Mouse (Mus musculus): ENCODE measurements around the gene Krt33a. TPM values are rescaled to one million over a fixed set of nuclear protein-coding genes. Genes with fewer than 3 reads are reported as not detected.

Gene Krt33a
- total and polyA plus RNA-seq, 3 experiments: not detected

DNA sequence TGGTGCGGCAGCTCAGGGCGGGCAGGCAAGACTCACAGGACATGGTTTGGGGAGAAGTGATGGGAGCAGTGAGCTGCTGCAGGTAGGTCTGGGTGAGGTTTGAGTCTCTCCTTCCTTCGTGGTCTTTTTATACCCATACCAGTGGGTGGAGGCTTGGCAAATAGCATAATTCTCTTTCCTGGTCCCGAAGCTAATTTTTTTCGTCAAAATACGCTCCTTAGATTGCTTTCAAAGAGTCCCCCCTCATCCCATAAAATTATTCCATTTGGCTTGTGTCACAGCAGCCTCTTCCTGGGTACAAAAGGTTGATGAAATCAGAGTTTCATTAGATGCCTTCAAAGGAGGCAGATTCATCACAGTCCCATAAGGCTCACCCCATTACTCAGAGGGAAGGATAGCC, 25.4 kb upstream of the Krt33a start, which contains the start of gene Krt34:
Gene Krt34 (minus strand): TSS at position 101 of the 400 bp plus-strand sequence.
- Histone ChIP-seq H3K9me3 (replicated peaks) (peaks cover 44% of the 10 kb centered on the region), H3K36me3 (replicated peaks) (no peaks in the 10 kb centered on the region), H3K4me1 (ENCODE audit: insufficient read depth, low read depth, low read length) (no peaks in the 10 kb centered on the region), H3K4me3 (ENCODE audit: low read depth, low read length) (no peak within 1 kb of the TSS), H3K27me3 (ENCODE audit: insufficient read depth, low read length) (no peaks in the 10 kb centered on the region)
- ATAC-seq (ENCODE audit: extremely low read depth, insufficient number of reproducible peaks, low FRiP score, poor library complexity, severe bottlenecking): no peak
- TF ChIP-seq GATA2 (IDR thresholded peaks at IDR 0.05; ENCODE audit: borderline replicate concordance, low read depth, low read length) (no peak), GATA1 (IDR thresholded peaks at IDR 0.05; ENCODE audit: borderline replicate concordance, low read length) (no peak), CTCF (IDR thresholded peaks at IDR 0.05; ENCODE audit: low read depth, low read length) (no peak), TAL1 (conservative IDR thresholded peaks at IDR 0.05; ENCODE audit: low read depth, low read length) (no peak), POLR2AphosphoS5 (IDR thresholded peaks at IDR 0.05; ENCODE audit: insufficient replicate concordance, low read depth, low read length) (no peak)
- no peak for DNase-seq (ENCODE audit: low spot score)

DNA sequence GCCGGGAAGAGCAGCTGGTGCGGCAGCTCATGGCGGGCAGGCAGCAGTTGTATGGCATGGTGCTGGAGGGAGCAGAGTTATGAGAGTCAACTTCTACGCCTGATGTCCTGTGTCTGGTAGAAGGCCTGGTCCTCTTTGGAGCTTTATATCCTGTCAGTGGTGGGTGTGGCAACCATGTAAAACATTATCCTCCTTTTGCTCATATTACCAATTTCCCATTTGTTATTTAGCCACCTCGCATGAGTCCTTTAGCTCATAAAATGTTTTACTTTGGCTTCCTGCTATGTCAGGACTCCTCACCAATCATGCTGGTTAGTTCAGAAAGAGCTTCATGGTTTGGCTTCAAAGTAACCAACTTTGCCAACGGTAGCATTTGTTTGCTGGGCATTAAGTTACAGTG, 13.8 kb upstream of the Krt33a start, which contains the start of gene Krt33b:
Gene Krt33b (minus strand): TSS at position 101 of the 400 bp plus-strand sequence.
- H3K4me3 ChIP-seq (ENCODE audit: low read depth, low read length): no peak within 1 kb of the TSS
- no peaks in the 10 kb centered on the region for H3K36me3 ChIP-seq (replicated peaks)
- ATAC-seq (ENCODE audit: extremely low read depth, insufficient number of reproducible peaks, low FRiP score, poor library complexity, severe bottlenecking) (no peak), DNase-seq (ENCODE audit: low spot score) (no peak)
- H3K27me3 ChIP-seq (ENCODE audit: insufficient read depth, low read length): no peaks in the 10 kb centered on the region
- no peak for TF ChIP-seq TAL1 (conservative IDR thresholded peaks at IDR 0.05; ENCODE audit: low read depth, low read length)
- TF ChIP-seq POLR2AphosphoS5 (IDR thresholded peaks at IDR 0.05; ENCODE audit: insufficient replicate concordance, low read depth, low read length): no peak
- TF ChIP-seq GATA2 (IDR thresholded peaks at IDR 0.05; ENCODE audit: borderline replicate concordance, low read depth, low read length): no peak
- TF ChIP-seq GATA1 (IDR thresholded peaks at IDR 0.05; ENCODE audit: borderline replicate concordance, low read length): no peak
- no peak for TF ChIP-seq CTCF (IDR thresholded peaks at IDR 0.05; ENCODE audit: low read depth, low read length)
- H3K4me1 ChIP-seq (ENCODE audit: insufficient read depth, low read depth, low read length): no peaks in the 10 kb centered on the region
- H3K9me3 ChIP-seq (replicated peaks): peaks cover 40% of the 10 kb centered on the region

DNA sequence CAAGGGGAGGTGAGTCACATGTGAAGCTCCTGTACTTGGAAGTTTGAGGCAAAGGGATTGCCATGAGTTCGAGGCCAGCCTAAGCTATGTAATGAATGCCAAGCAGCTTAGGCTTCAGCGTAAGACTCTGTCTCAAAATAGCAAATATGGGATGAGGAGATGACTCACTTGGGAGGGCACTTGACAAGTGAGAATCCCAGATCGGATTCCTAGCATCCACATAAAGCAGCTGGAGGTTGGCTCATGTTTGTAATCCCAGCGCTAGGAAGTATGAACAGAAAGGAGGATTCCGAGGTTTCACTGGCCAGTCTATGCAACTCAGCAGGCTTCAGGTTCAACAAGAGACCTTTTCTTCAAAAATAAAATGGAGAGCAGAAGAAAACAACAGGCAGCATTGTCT, 5.4 kb upstream of the Krt33a start:
- Histone ChIP-seq H3K36me3 (replicated peaks) (no peaks in the 10 kb centered on the region), H3K4me1 (ENCODE audit: insufficient read depth, low read depth, low read length) (no peaks in the 10 kb centered on the region), H3K9me3 (replicated peaks) (peaks cover 52% of the 10 kb centered on the region), H3K27me3 (ENCODE audit: insufficient read depth, low read length) (no peaks in the 10 kb centered on the region), H3K4me3 (ENCODE audit: low read depth, low read length) (no peak overlapping the region)
- TF ChIP-seq GATA1 (IDR thresholded peaks at IDR 0.05; ENCODE audit: borderline replicate concordance, low read length) (no peak), TAL1 (conservative IDR thresholded peaks at IDR 0.05; ENCODE audit: low read depth, low read length) (no peak), POLR2AphosphoS5 (IDR thresholded peaks at IDR 0.05; ENCODE audit: insufficient replicate concordance, low read depth, low read length) (no peak), CTCF (IDR thresholded peaks at IDR 0.05; ENCODE audit: low read depth, low read length) (no peak), GATA2 (IDR thresholded peaks at IDR 0.05; ENCODE audit: borderline replicate concordance, low read depth, low read length) (no peak)
- DNase-seq (ENCODE audit: low spot score) (no peak), ATAC-seq (ENCODE audit: extremely low read depth, insufficient number of reproducible peaks, low FRiP score, poor library complexity, severe bottlenecking) (no peak)

DNA sequence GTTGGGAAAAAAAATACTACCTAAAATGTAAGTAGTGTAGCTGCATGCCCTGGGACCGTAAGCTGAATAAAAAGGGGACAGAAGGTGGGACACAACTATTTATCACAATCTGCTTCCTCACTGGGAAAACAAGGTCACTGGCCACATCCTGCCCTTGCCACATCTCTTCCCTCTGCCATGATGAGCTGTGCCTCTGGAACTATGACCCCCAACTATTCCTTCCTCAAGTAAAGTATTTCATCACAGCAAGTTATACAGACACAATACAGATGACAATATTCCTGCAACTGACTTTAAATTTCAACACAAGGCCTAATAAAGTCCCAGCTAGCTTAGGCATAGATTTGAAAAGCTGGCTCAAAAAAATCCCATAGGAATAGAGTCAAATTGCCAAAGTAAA, 3.5 kb upstream of the Krt33a start:
- no peaks in the 10 kb centered on the region for H3K27me3 ChIP-seq (ENCODE audit: insufficient read depth, low read length)
- H3K4me3 ChIP-seq (ENCODE audit: low read depth, low read length): no peak overlapping the region
- no peak for ATAC-seq (ENCODE audit: extremely low read depth, insufficient number of reproducible peaks, low FRiP score, poor library complexity, severe bottlenecking)
- H3K4me1 ChIP-seq (ENCODE audit: insufficient read depth, low read depth, low read length): no peaks in the 10 kb centered on the region
- TF ChIP-seq CTCF (IDR thresholded peaks at IDR 0.05; ENCODE audit: low read depth, low read length) (no peak), GATA1 (IDR thresholded peaks at IDR 0.05; ENCODE audit: borderline replicate concordance, low read length) (no peak), TAL1 (conservative IDR thresholded peaks at IDR 0.05; ENCODE audit: low read depth, low read length) (no peak), GATA2 (IDR thresholded peaks at IDR 0.05; ENCODE audit: borderline replicate concordance, low read depth, low read length) (no peak), POLR2AphosphoS5 (IDR thresholded peaks at IDR 0.05; ENCODE audit: insufficient replicate concordance, low read depth, low read length) (no peak)
- H3K9me3 ChIP-seq (replicated peaks): peaks cover 48% of the 10 kb centered on the region
- H3K36me3 ChIP-seq (replicated peaks): no peaks in the 10 kb centered on the region
- DNase-seq (ENCODE audit: low spot score): no peak

DNA sequence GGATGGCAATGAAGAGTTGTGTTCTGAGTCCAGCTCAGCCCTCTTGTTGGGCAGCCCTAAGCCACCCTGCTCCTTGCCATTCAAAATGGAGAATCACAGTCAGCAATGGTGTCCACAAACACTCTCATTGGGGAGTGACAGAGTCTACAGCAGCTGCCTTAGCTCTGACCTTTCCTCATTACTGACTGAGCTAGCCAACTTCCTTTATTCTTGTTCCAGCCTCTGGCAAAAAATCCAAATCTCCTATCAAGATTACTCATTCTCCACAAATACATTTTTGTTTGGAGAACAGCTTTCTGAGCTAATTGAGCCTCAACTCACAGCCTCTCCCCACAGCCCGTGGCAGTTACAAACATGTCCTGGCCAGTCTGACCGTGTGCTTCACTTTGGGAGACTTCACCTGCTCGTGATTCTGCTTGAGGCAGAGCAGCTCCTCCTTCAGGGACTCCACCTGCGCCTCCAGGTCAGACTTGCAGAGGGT, 2.3 kb downstream of the Krt33a start:
- ATAC-seq (ENCODE audit: extremely low read depth, insufficient number of reproducible peaks, low FRiP score, poor library complexity, severe bottlenecking) (no peak), DNase-seq (ENCODE audit: low spot score) (no peak)
- Histone ChIP-seq H3K4me3 (ENCODE audit: low read depth, low read length) (no peak overlapping the region), H3K27me3 (ENCODE audit: insufficient read depth, low read length) (no peaks in the 10 kb centered on the region), H3K4me1 (ENCODE audit: insufficient read depth, low read depth, low read length) (no peaks in the 10 kb centered on the region), H3K9me3 (replicated peaks) (peaks cover 57% of the 10 kb centered on the region), H3K36me3 (replicated peaks) (no peaks in the 10 kb centered on the region)
- TF ChIP-seq GATA1 (IDR thresholded peaks at IDR 0.05; ENCODE audit: borderline replicate concordance, low read length) (no peak), TAL1 (conservative IDR thresholded peaks at IDR 0.05; ENCODE audit: low read depth, low read length) (no peak), POLR2AphosphoS5 (IDR thresholded peaks at IDR 0.05; ENCODE audit: insufficient replicate concordance, low read depth, low read length) (no peak), GATA2 (IDR thresholded peaks at IDR 0.05; ENCODE audit: borderline replicate concordance, low read depth, low read length) (no peak), CTCF (IDR thresholded peaks at IDR 0.05; ENCODE audit: low read depth, low read length) (no peak)

DNA sequence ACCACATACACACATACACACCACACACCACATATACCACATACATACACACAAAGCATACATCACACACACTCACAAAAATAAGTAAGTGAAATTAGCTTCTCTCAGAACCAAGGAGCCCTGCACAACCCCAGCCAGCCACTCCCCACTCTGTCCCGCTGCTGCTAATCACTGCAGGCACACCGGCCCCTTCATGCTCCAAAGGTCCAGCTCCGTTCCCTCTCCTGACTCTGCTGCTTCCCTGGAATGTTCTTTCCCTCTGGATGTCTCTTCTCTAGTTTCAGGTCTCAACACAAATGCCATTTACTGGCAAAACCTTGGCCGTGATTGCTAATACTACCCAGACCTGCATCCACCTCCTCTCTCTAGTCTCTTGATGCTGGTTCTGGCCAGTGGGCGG, 5.3 kb downstream of the Krt33a start:
- H3K9me3 ChIP-seq (replicated peaks): peaks cover 48% of the 10 kb centered on the region
- no peak overlapping the region for H3K4me3 ChIP-seq (ENCODE audit: low read depth, low read length)
- no peaks in the 10 kb centered on the region for H3K27me3 ChIP-seq (ENCODE audit: insufficient read depth, low read length)
- no peak for TF ChIP-seq POLR2AphosphoS5 (IDR thresholded peaks at IDR 0.05; ENCODE audit: insufficient replicate concordance, low read depth, low read length)
- TF ChIP-seq GATA2 (IDR thresholded peaks at IDR 0.05; ENCODE audit: borderline replicate concordance, low read depth, low read length): no peak
- TF ChIP-seq CTCF (IDR thresholded peaks at IDR 0.05; ENCODE audit: low read depth, low read length): no peak
- TF ChIP-seq GATA1 (IDR thresholded peaks at IDR 0.05; ENCODE audit: borderline replicate concordance, low read length): no peak
- H3K4me1 ChIP-seq (ENCODE audit: insufficient read depth, low read depth, low read length): no peaks in the 10 kb centered on the region
- DNase-seq (ENCODE audit: low spot score) (no peak), ATAC-seq (ENCODE audit: extremely low read depth, insufficient number of reproducible peaks, low FRiP score, poor library complexity, severe bottlenecking) (no peak)
- no peaks in the 10 kb centered on the region for H3K36me3 ChIP-seq (replicated peaks)
